Mouse (Mus musculus): Measurements from ENCODE around the gene Atxn7l2. TPM values are rescaled to one million over a fixed set of nuclear protein-coding genes. Genes with fewer than 3 reads are reported as not detected.
A peak's percentile ranks its signal among the peaks of the same experiment; 100 is the strongest.

Atxn7l2 gene
- polyA plus RNA-seq, 1 experiment: 6.8 TPM

GRCm38 (mm10) chr3:108205601-108206000, 5.1 kb downstream of the Atxn7l2 start:
- no peak for DNase-seq (ENCODE audit: low read depth)

GRCm38 (mm10) chr3:108204470-108204869, 6.3 kb downstream of the Atxn7l2 start:
- no peak for DNase-seq (ENCODE audit: low read depth)

GRCm38 (mm10) chr3:108203621-108204325, 7.0 kb downstream of the Atxn7l2 start:
- no peak for DNase-seq (ENCODE audit: low read depth)

GRCm38 (mm10) chr3:108203212-108203611, 7.5 kb downstream of the Atxn7l2 start:
- no peak for DNase-seq (ENCODE audit: low read depth)

DNA sequence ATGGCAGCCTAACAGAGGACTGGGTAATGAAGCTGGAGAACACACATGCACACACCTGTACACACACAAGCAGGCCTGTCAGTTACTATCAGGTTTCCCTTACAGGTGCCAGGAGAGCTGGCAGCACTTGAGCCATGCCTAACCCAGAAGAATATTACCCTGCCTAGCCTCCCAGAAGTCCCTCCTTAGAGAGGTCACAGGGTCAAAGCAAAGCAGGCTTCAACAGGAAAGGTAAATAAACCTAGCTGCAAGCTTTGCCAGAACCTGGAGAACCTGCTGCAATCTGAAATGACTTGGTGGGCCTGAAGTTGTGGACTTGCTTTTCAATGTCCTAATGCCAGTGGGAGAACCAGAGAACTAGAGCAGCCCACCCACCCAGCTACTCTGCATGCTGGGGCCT, 8.2 kb downstream of the Atxn7l2 start:
- DNase-seq (ENCODE audit: low read depth): no peak

DNA sequence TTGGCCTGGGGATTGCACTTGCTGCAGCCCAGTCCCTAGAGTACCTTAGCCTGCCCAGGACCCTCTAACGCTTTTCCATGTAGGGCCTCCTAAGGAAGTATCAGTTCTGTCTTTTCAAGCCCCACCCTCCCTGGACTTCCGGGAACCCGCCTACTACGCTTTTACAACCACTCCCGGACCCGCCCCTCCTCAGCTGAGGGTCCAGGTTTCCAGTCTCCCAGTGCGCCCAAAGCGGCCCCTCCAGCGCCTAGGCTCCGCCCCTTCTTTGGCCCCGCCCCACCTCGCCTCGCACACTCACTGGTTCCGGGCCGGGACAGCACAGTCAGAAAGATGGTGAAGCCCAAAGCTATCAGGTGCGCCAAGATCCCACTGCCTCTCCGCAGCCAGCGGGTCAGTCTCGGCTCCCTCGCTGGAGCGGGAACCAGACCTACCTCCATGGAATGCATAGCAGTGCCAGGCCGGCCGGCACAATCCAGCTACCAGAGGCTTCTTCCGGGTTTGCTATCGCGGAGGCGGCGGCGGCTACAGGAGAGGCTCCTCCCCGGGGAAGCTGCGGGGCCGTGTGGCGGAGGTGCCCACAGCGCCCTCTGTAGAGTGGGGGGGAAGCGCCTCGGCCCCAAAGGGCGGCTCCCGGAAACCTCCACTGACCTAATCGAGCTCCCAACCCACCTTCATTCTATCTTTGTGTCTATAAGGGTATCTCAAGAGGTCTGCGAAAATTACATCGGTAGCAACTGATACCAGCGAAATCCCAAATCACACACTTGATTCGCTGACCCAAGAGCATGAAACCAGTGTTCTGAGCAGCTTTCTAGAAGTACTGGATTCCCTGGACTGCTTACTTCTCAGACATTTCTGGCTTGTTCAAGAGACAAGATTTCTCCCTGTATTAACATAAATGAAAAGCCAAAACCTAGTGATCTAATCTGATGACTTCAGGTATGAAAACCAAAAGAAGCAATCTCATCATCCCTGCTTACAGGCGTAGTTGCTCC, 10.1 kb downstream of the Atxn7l2 start, which contains the start of gene Cyb561d1:
TSS of gene Cyb561d1 (minus strand) at position 884 of the 995 bp plus-strand sequence.
- DNase-seq (ENCODE audit: low read depth): peak; percentile 27

- no peak for DNase-seq (ENCODE audit: low read depth)
Observed at GRCm38 (mm10) chr3:108199231-108199630, 11.5 kb downstream of the Atxn7l2 start.

- DNase-seq (ENCODE audit: low read depth): no peak
Observed at GRCm38 (mm10) chr3:108197066-108197497, 13.7 kb downstream of the Atxn7l2 start.

- DNase-seq (ENCODE audit: low read depth): no peak
Observed at GRCm38 (mm10) chr3:108195941-108196590, 14.7 kb downstream of the Atxn7l2 start.

- DNase-seq (ENCODE audit: low read depth): no peak
Observed at GRCm38 (mm10) chr3:108195287-108195686, 15.4 kb downstream of the Atxn7l2 start.

DNA sequence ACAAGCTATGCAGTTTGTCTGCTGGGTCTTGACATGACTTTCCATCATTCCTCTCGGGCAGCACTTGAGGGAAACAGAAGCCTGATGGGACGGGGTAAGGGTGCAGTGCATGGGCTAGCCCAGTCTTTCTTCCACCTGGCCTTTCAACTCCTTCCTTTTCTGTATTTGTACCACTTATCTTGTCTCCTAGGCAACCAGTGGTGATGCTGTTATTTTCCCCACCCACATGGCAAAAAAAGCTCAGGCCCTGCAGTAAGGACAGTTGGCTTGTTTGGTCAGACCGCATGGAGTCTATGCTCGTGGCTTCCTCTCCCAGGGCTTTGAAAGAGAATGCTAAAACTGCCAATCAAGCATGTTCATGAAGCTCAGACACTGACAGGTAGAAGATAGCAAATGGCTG, 17.0 kb downstream of the Atxn7l2 start:
- DNase-seq (ENCODE audit: low read depth): no peak

GRCm38 (mm10) chr3:108189897-108190296, 20.8 kb downstream of the Atxn7l2 start:
- no peak for DNase-seq (ENCODE audit: low read depth)

- DNase-seq (ENCODE audit: low read depth): no peak
Observed at GRCm38 (mm10) chr3:108188716-108189490, 21.8 kb downstream of the Atxn7l2 start.

DNA sequence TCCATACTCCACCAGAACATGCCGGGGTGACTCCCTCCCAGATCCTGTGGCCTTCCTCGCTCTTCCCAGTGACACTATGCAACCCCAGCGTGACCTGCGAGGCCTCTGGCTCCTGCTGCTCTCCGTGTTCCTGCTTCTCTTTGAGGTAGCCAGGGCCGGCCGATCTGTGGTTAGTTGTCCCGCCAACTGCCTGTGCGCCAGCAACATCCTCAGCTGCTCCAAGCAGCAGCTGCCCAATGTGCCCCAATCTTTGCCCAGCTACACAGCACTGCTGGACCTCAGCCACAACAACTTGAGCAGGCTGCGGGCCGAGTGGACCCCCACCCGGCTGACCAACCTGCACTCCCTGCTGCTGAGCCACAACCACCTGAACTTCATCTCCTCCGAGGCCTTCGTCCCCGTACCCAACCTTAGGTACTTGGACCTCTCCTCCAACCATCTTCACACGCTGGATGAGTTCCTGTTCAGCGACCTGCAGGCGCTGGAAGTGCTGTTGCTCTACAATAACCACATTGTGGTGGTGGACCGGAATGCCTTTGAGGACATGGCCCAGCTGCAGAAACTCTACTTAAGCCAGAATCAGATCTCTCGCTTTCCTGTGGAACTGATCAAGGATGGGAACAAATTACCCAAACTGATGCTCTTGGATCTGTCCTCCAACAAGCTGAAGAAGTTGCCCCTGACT, 23.5 kb downstream of the Atxn7l2 start:
- no peak for DNase-seq (ENCODE audit: low read depth)

DNA sequence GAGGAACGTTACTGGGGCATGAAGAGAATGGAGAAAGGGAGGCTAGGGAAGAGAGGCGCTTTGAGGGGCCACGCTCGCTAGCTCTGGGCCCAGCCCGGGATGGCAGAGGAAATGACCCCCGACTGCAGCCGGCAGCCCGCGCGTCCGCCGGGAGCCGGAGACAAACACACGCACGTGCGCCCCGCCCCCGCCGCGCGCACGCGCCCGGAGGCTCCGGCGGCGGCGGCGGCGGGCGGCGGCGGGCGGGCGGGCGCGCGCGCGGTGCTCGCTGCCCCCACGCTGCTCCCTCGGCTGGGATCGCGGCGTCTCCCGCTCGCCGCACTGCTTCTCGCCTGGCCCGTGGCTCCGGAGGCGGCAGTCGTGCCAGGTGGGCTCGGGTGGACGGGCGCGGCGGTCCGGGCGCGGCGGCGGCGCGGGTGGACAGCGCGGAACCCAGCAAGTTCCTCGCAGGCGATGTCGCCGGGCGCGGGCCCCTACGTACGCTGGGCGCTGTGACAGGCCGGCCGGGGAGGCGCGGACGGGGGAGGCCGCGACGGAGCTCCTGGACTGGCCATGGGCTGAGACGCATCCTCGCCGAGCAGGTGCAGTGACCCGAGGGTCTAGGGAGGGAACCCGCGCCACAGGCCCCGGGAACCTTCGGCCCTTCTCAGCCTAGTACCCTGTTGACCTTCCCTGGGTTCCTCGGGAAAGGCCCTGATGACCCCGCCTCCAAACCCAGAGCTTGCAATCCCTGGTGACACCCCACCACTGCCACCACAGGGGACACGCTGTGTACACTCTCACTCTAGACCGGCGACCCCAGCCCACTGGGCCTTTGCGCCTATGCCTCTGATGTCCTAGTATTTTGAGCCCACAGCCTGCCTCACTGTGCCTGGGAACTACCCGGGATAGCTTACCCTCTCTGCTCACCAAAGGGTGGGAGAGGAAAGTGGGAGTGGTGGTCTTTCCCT, 24.4 kb downstream of the Atxn7l2 start, which contains the start of gene Amigo1:
TSS of gene Amigo1 (plus strand) at position 238 of the 950 bp plus-strand sequence.
- DNase-seq (ENCODE audit: low read depth): no peak

GRCm38 (mm10) chr3:108185460-108186097, 25.2 kb downstream of the Atxn7l2 start:
- DNase-seq (ENCODE audit: low read depth): no peak

DNA sequence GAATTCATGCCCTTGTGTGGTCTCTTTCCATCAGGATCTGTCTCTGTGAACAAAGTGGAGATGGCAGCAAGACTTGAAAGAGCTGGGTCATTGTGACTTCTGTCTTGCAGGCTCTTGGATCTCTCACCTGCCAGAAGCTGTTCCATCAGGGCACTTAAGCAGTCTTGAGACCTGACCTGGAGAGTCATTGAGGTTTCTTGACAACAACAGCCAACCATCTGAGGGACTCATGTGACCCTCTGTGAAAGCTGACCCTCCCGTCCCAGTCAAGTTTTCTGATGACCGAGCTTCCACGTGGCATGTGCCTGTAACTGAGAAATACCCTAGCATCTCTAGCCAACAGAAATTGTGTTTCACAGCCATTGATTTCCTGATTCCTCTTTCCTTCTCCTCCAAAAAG, 26.0 kb downstream of the Atxn7l2 start:
- no peak for DNase-seq (ENCODE audit: low read depth)

DNA sequence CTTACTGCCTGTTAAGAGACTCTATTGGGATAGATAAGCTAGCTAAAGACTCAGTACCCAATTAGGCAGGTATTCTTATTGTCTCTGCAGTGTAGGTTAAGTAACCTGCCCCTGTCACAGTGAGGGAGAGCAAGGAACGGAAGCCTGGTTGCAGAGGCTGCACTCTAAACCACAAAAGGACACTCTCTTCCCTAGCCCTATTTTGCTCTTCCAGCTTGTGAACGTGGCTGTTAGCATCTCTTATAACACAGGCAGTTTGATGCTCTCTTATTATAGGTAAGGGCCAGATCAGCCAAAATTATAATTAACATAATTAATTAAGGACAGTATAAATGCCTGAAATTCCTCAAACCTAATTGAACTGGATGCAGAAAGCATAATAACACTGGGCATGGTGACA, 30.2 kb downstream of the Atxn7l2 start:
- no peak for DNase-seq (ENCODE audit: low read depth)
